Mouse (Mus musculus) spleen, postnatal 10 days (tissue): ENCODE results near the gene Dync1i2.

Source experiments
- DNase-seq, 2 experiments: peaks; one replicate each; pipeline ENCODE4 v3.0.0; 2021 to 2022; ENCODE audit warnings: low spot score in 2 of 2

Gene Dync1i2

GRCm38 (mm10) chr2:71203819-71204432 lies 7.6 kb upstream of the Dync1i2 start:
- DNase-seq = no peak

GRCm38 (mm10) chr2:71209041-71209755 lies 2.3 kb upstream of the Dync1i2 start:
- DNase-seq = no peak

- DNase-seq = no peak
Observed at GRCm38 (mm10) chr2:71211096-71211495, 410 bp upstream of the Dync1i2 start.

GRCm38 (mm10) chr2:71212360-71212726 lies 837 bp downstream of the Dync1i2 start:
- no peak for DNase-seq

GRCm38 (mm10) chr2:71221020-71221419 lies 9.5 kb downstream of the Dync1i2 start:
- DNase-seq = peak in 1 of 2 experiments; percentile 32

- DNase-seq = no peak
Observed at GRCm38 (mm10) chr2:71227398-71227797, 15.9 kb downstream of the Dync1i2 start.

- no peak for DNase-seq
Observed at GRCm38 (mm10) chr2:71229603-71230002, 18.1 kb downstream of the Dync1i2 start.

- DNase-seq = no peak
Observed at GRCm38 (mm10) chr2:71231951-71232350, 20.4 kb downstream of the Dync1i2 start.

GRCm38 (mm10) chr2:71232976-71233375 lies 21.5 kb downstream of the Dync1i2 start:
- no peak for DNase-seq

- DNase-seq = no peak
Observed at GRCm38 (mm10) chr2:71235420-71235819, 23.9 kb downstream of the Dync1i2 start.

- DNase-seq = no peak
Observed at GRCm38 (mm10) chr2:71236009-71236408, 24.5 kb downstream of the Dync1i2 start.

- no peak for DNase-seq
Observed at GRCm38 (mm10) chr2:71241505-71241904, 30.0 kb downstream of the Dync1i2 start.

- no peak for DNase-seq
Observed at GRCm38 (mm10) chr2:71242180-71242579, 30.7 kb downstream of the Dync1i2 start.

- DNase-seq = no peak
Observed at GRCm38 (mm10) chr2:71243058-71243672, 31.7 kb downstream of the Dync1i2 start.

GRCm38 (mm10) chr2:71244807-71245206 lies 33.3 kb downstream of the Dync1i2 start:
- DNase-seq = no peak

- DNase-seq = no peak
Observed at GRCm38 (mm10) chr2:71245416-71245815, 33.9 kb downstream of the Dync1i2 start.

GRCm38 (mm10) chr2:71246096-71246495 lies 34.6 kb downstream of the Dync1i2 start:
- DNase-seq = no peak

GRCm38 (mm10) chr2:71248071-71248470 lies 36.6 kb downstream of the Dync1i2 start:
- no peak for DNase-seq

GRCm38 (mm10) chr2:71250841-71251240 lies 39.3 kb downstream of the Dync1i2 start:
- no peak for DNase-seq

- no peak for DNase-seq
Observed at GRCm38 (mm10) chr2:71254836-71255235, 43.3 kb downstream of the Dync1i2 start.

GRCm38 (mm10) chr2:71256581-71256980 lies 45.1 kb downstream of the Dync1i2 start:
- no peak for DNase-seq

- no peak for DNase-seq
Observed at GRCm38 (mm10) chr2:71264585-71264984, 53.1 kb downstream of the Dync1i2 start.

GRCm38 (mm10) chr2:71268691-71269090 lies 57.2 kb downstream of the Dync1i2 start:
- no peak for DNase-seq
